Mouse (Mus musculus): Measurements from ENCODE around the gene Nthl1. TPM values are rescaled to one million over a fixed set of nuclear protein-coding genes. Genes with fewer than 3 reads are reported as not detected.

The Nthl1 gene
- polyA plus RNA-seq, 1 experiment from 2014 or later, result 5.0 TPM

DNA sequence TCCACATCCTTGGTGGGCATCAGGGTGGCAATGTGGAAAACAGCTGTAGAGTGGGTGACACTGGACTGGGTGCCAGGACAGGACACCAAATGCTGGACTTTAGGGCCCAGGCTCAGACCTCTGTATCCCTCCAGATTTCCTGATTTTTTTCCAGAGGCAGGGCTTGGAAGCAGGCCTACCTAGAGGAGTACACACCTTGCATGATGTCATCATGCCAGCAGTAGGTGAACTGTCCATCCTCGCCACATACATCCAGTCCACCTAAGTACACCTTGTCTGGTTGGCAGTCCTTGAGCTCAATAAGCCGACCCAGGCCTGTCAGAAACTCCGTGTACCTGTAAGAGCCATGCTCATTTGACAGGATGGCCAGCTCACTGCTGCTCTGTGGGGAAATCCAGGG, 34.5 kb upstream of the Nthl1 start:
- no peak for TF ChIP-seq CTCF (IDR thresholded peaks at IDR 0.05; ENCODE audit: low read depth)
- no peaks in the 10 kb centered on the region for H3K27me3 ChIP-seq (replicated peaks; ENCODE audit: control insufficient read depth, insufficient read depth, low read length)
- no peak overlapping the region for H3K27ac ChIP-seq (ENCODE audit: low read depth, low read length)
- no peaks in the 10 kb centered on the region for H3K9me3 ChIP-seq (ENCODE audit: control insufficient read depth)
- no peak for ATAC-seq
- H3K4me2 ChIP-seq (replicated peaks; ENCODE audit: low read depth), result no peak overlapping the region
- no peak overlapping the region for H3K9ac ChIP-seq (ENCODE audit: low read depth, low read length)
- no peak overlapping the region for H3K4me3 ChIP-seq (ENCODE audit: low read depth, low read length)
- H3K4me1 ChIP-seq (replicated peaks; ENCODE audit: control insufficient read depth, insufficient read depth, low read length), result no peaks in the 10 kb centered on the region
- WGBS, result 84% methylated on average over 3 of the region's 3 CpGs
- H3K36me3 ChIP-seq (ENCODE audit: control insufficient read depth, insufficient read depth), result peaks cover 91% of the 10 kb centered on the region

- Histone ChIP-seq H3K4me2 (replicated peaks; ENCODE audit: low read depth) (no peak overlapping the region), H3K36me3 (ENCODE audit: control insufficient read depth, insufficient read depth) (peaks cover 89% of the 10 kb centered on the region), H3K27ac (ENCODE audit: low read depth, low read length) (no peak overlapping the region), H3K9ac (ENCODE audit: low read depth, low read length) (no peak overlapping the region), H3K4me1 (replicated peaks; ENCODE audit: control insufficient read depth, insufficient read depth, low read length) (no peaks in the 10 kb centered on the region), H3K9me3 (ENCODE audit: control insufficient read depth) (no peaks in the 10 kb centered on the region), H3K4me3 (ENCODE audit: low read depth, low read length) (no peak overlapping the region), H3K27me3 (replicated peaks; ENCODE audit: control insufficient read depth, insufficient read depth, low read length) (no peaks in the 10 kb centered on the region)
- no peak for TF ChIP-seq CTCF (IDR thresholded peaks at IDR 0.05; ENCODE audit: low read depth)
- WGBS, result 96% methylated on average over 4 of the region's 4 CpGs
- no peak for ATAC-seq
Observed at GRCm38 (mm10) chr17:24600502-24600901, 32.0 kb upstream of the Nthl1 start.

GRCm38 (mm10) chr17:24603961-24604360, 28.5 kb upstream of the Nthl1 start:
- WGBS, result 95% methylated on average over 8 of the region's 8 CpGs

GRCm38 (mm10) chr17:24604557-24604956, 27.9 kb upstream of the Nthl1 start:
- no peak overlapping the region for H3K4me3 ChIP-seq (ENCODE audit: low read depth, low read length)
- no peak for TF ChIP-seq CTCF (IDR thresholded peaks at IDR 0.05; ENCODE audit: low read depth)
- WGBS, result 93% methylated on average over 3 of the region's 3 CpGs
- H3K27ac ChIP-seq (ENCODE audit: low read depth, low read length), result no peak overlapping the region
- no peak overlapping the region for H3K9ac ChIP-seq (ENCODE audit: low read depth, low read length)
- ATAC-seq, result no peak
- no peaks in the 10 kb centered on the region for H3K27me3 ChIP-seq (replicated peaks; ENCODE audit: control insufficient read depth, insufficient read depth, low read length)
- H3K9me3 ChIP-seq (ENCODE audit: control insufficient read depth), result no peaks in the 10 kb centered on the region
- no peaks in the 10 kb centered on the region for H3K4me1 ChIP-seq (replicated peaks; ENCODE audit: control insufficient read depth, insufficient read depth, low read length)
- H3K4me2 ChIP-seq (replicated peaks; ENCODE audit: low read depth), result no peak overlapping the region
- H3K36me3 ChIP-seq (ENCODE audit: control insufficient read depth, insufficient read depth), result peaks cover 84% of the 10 kb centered on the region

More at GRCm38 (mm10) chr17:24603961-24604360, 28.5 kb upstream of the Nthl1 start:
- Histone ChIP-seq H3K9ac (ENCODE audit: low read depth, low read length) (no peak overlapping the region), H3K4me3 (ENCODE audit: low read depth, low read length) (no peak overlapping the region), H3K4me2 (replicated peaks; ENCODE audit: low read depth) (no peak overlapping the region), H3K27me3 (replicated peaks; ENCODE audit: control insufficient read depth, insufficient read depth, low read length) (no peaks in the 10 kb centered on the region), H3K27ac (ENCODE audit: low read depth, low read length) (no peak overlapping the region), H3K36me3 (ENCODE audit: control insufficient read depth, insufficient read depth) (peaks cover 89% of the 10 kb centered on the region), H3K9me3 (ENCODE audit: control insufficient read depth) (no peaks in the 10 kb centered on the region), H3K4me1 (replicated peaks; ENCODE audit: control insufficient read depth, insufficient read depth, low read length) (no peaks in the 10 kb centered on the region)
- no peak for TF ChIP-seq CTCF (IDR thresholded peaks at IDR 0.05; ENCODE audit: low read depth)
- ATAC-seq, result no peak

- ATAC-seq, result no peak
- Histone ChIP-seq H3K9me3 (ENCODE audit: control insufficient read depth) (no peaks in the 10 kb centered on the region), H3K4me3 (ENCODE audit: low read depth, low read length) (no peak overlapping the region), H3K9ac (ENCODE audit: low read depth, low read length) (no peak overlapping the region), H3K27me3 (replicated peaks; ENCODE audit: control insufficient read depth, insufficient read depth, low read length) (no peaks in the 10 kb centered on the region), H3K4me1 (replicated peaks; ENCODE audit: control insufficient read depth, insufficient read depth, low read length) (no peaks in the 10 kb centered on the region), H3K27ac (ENCODE audit: low read depth, low read length) (no peak overlapping the region), H3K4me2 (replicated peaks; ENCODE audit: low read depth) (no peak overlapping the region), H3K36me3 (ENCODE audit: control insufficient read depth, insufficient read depth) (peaks cover 64% of the 10 kb centered on the region)
- no peak for TF ChIP-seq CTCF (IDR thresholded peaks at IDR 0.05; ENCODE audit: low read depth)
- 93% methylated on average over 4 of the region's 4 CpGs for WGBS
Observed at GRCm38 (mm10) chr17:24608370-24608769, 24.1 kb upstream of the Nthl1 start.

- 94% methylated on average over 8 of the region's 8 CpGs for WGBS
- H3K27me3 ChIP-seq (replicated peaks; ENCODE audit: control insufficient read depth, insufficient read depth, low read length), result no peaks in the 10 kb centered on the region
- peaks cover 68% of the 10 kb centered on the region for H3K36me3 ChIP-seq (ENCODE audit: control insufficient read depth, insufficient read depth)
- H3K4me1 ChIP-seq (replicated peaks; ENCODE audit: control insufficient read depth, insufficient read depth, low read length), result no peaks in the 10 kb centered on the region
- H3K9ac ChIP-seq (ENCODE audit: low read depth, low read length), result no peak overlapping the region
- H3K4me2 ChIP-seq (replicated peaks; ENCODE audit: low read depth), result no peak overlapping the region
- H3K4me3 ChIP-seq (ENCODE audit: low read depth, low read length), result no peak overlapping the region
- no peaks in the 10 kb centered on the region for H3K9me3 ChIP-seq (ENCODE audit: control insufficient read depth)
- TF ChIP-seq CTCF (IDR thresholded peaks at IDR 0.05; ENCODE audit: low read depth), result no peak
- no peak for ATAC-seq
- H3K27ac ChIP-seq (ENCODE audit: low read depth, low read length), result no peak overlapping the region
Observed at GRCm38 (mm10) chr17:24608874-24609273, 23.6 kb upstream of the Nthl1 start.

GRCm38 (mm10) chr17:24610711-24611110, 21.8 kb upstream of the Nthl1 start:
- TF ChIP-seq CTCF (IDR thresholded peaks at IDR 0.05; ENCODE audit: low read depth), result no peak
- Histone ChIP-seq H3K27ac (ENCODE audit: low read depth, low read length) (no peak overlapping the region), H3K4me1 (replicated peaks; ENCODE audit: control insufficient read depth, insufficient read depth, low read length) (no peaks in the 10 kb centered on the region), H3K36me3 (ENCODE audit: control insufficient read depth, insufficient read depth) (peaks cover 68% of the 10 kb centered on the region), H3K9ac (ENCODE audit: low read depth, low read length) (no peak overlapping the region), H3K4me2 (replicated peaks; ENCODE audit: low read depth) (no peak overlapping the region), H3K27me3 (replicated peaks; ENCODE audit: control insufficient read depth, insufficient read depth, low read length) (no peaks in the 10 kb centered on the region), H3K9me3 (ENCODE audit: control insufficient read depth) (no peaks in the 10 kb centered on the region), H3K4me3 (ENCODE audit: low read depth, low read length) (no peak overlapping the region)
- no peak for ATAC-seq
- 70% methylated on average over 2 of the region's 2 CpGs for WGBS

Measured in intestine, postnatal 0 days (tissue).